In genomic region chr11:96827062-96827581, GRCm38 (mm10) we compare ENCODE assay signal across 8 mouse cellular contexts. TPM values are rescaled to one million over a fixed set of nuclear protein-coding genes. Genes with fewer than 3 reads are reported as not detected.
DNase-seq lines count a peak whose midpoint lies in the region; ATAC-seq and TF ChIP-seq lines count a peak whose summit lies in the region.

No protein-coding gene starts in this region.

- TF ChIP-seq CTCF in lung, embryonic 14.5 days (IDR thresholded peaks at IDR 0.05; ENCODE audit: low read depth): no peak

- peak overlapping the region; percentile 6; the same call in 1 of the 2 replicates for H3K4me3 ChIP-seq in lung, embryonic 14.5 days (ENCODE audit: low read depth, low read length)
- no peak overlapping the region for H3K4me3 ChIP-seq in forebrain, embryonic 11.5 days (ENCODE audit: low read depth, low read length)
- 0 out of 2 replicates have a peak overlapping the region, but pooled peaks have one; percentile 0 for H3K4me3 ChIP-seq in intestine, embryonic 16.5 days (ENCODE audit: low read length)
- no peak overlapping the region for H3K4me3 ChIP-seq in macrophage (ENCODE audit: inconsistent target)

- H3K79me2 ChIP-seq in macrophage (ENCODE audit: inconsistent target): peaks cover 71% of the 10 kb centered on the region

- DNase-seq in lung, embryonic 14.5 days: no peak
- no peak for DNase-seq in lung, postnatal 14 days
- no peak for DNase-seq in forebrain, embryonic 11.5 days (ENCODE audit: low spot score)
- no peak for DNase-seq in gastrocnemius, postnatal 14 days
- DNase-seq in spleen, adult 18-20 months: no peak

- H3K4me2 ChIP-seq in lung, embryonic 14.5 days: peak overlapping the region; percentile 95
- peak overlapping the region; percentile 11; the same call in 1 of the 2 replicates for H3K4me2 ChIP-seq in forebrain, embryonic 11.5 days (ENCODE audit: low read depth, low read length, severe bottlenecking)
- H3K4me2 ChIP-seq in intestine, embryonic 16.5 days (ENCODE audit: low read depth, low read length): peak overlapping the region; percentile 7; the same call in 1 of the 2 replicates

- peaks cover 35% of the 10 kb centered on the region for H3K4me1 ChIP-seq in lung, embryonic 14.5 days (ENCODE audit: insufficient read depth)
- peaks cover 36% of the 10 kb centered on the region for H3K4me1 ChIP-seq in forebrain, embryonic 11.5 days (replicated peaks; ENCODE audit: control insufficient read depth, insufficient read depth, low read length)
- peaks cover 57% of the 10 kb centered on the region for H3K4me1 ChIP-seq in intestine, embryonic 16.5 days (ENCODE audit: control insufficient read depth, insufficient read depth, low read length)

- ATAC-seq in lung, embryonic 14.5 days (ENCODE audit: insufficient read depth): no peak
- ATAC-seq in forebrain, embryonic 11.5 days (replicated peaks; ENCODE audit: low FRiP score): no peak
- ATAC-seq in intestine, embryonic 16.5 days: no peak
- no peak for ATAC-seq in frontal cortex, adult (ENCODE audit: low TSS enrichment)

- intact Hi-C loops in gastrocnemius, postnatal 14 days (cut with DNase I; ENCODE audit: low total_unique reads): no loop called here

- H3K9ac ChIP-seq in lung, embryonic 14.5 days: no peak overlapping the region
- H3K9ac ChIP-seq in forebrain, embryonic 11.5 days (ENCODE audit: low read length): no peak overlapping the region
- no peak overlapping the region; the same call in 1 of the 2 replicates for H3K9ac ChIP-seq in intestine, embryonic 16.5 days (ENCODE audit: low read depth, low read length)

- H3K9me3 ChIP-seq in lung, embryonic 14.5 days (ENCODE audit: low read depth, low read length): no peaks in the 10 kb centered on the region
- no peaks in the 10 kb centered on the region for H3K9me3 ChIP-seq in forebrain, embryonic 11.5 days (ENCODE audit: control insufficient read depth, low read length)
- no peaks in the 10 kb centered on the region for H3K9me3 ChIP-seq in intestine, embryonic 16.5 days (ENCODE audit: control insufficient read depth, low read length)

- H3K36me3 ChIP-seq in lung, embryonic 14.5 days (ENCODE audit: insufficient read depth): peaks cover 43% of the 10 kb centered on the region
- no peaks in the 10 kb centered on the region for H3K36me3 ChIP-seq in forebrain, embryonic 11.5 days (ENCODE audit: control insufficient read depth, insufficient read depth, low read length)
- peaks cover 3% of the 10 kb centered on the region; the same call in 1 of the 2 replicates for H3K36me3 ChIP-seq in intestine, embryonic 16.5 days (ENCODE audit: control insufficient read depth, insufficient read depth, low read length)
- peaks cover 1% of the 10 kb centered on the region; the same call in 1 of the 2 replicates for H3K36me3 ChIP-seq in macrophage (ENCODE audit: inconsistent target)

- H3K27ac ChIP-seq in lung, embryonic 14.5 days (ENCODE audit: low read depth): 0 out of 2 replicates have a peak overlapping the region, but pooled peaks have one; percentile 42
- H3K27ac ChIP-seq in forebrain, embryonic 11.5 days (ENCODE audit: low read depth, low read length): no peak overlapping the region
- no peak overlapping the region for H3K27ac ChIP-seq in intestine, embryonic 16.5 days (ENCODE audit: low read length)
- 0 out of 2 replicates have a peak overlapping the region, but pooled peaks have one; percentile 15 for H3K27ac ChIP-seq in macrophage

- WGBS in lung, embryonic 14.5 days: 69% methylated on average over 12 of the region's 12 CpGs
- WGBS in forebrain, embryonic 11.5 days: 93% methylated on average over 12 of the region's 12 CpGs
- 70% methylated on average over 12 of the region's 12 CpGs for WGBS in intestine, embryonic 16.5 days
- WGBS in macrophage (ENCODE audit: missing documents): 98% methylated on average over 12 of the region's 12 CpGs

- H3K27me3 ChIP-seq in lung, embryonic 14.5 days (ENCODE audit: insufficient read depth, low read length): no peaks in the 10 kb centered on the region
- H3K27me3 ChIP-seq in forebrain, embryonic 11.5 days (ENCODE audit: control insufficient read depth, insufficient read depth, low read length): no peaks in the 10 kb centered on the region
- H3K27me3 ChIP-seq in intestine, embryonic 16.5 days (replicated peaks; ENCODE audit: control insufficient read depth, insufficient read depth, low read length): no peaks in the 10 kb centered on the region

RNA-seq across cellular contexts. Expression of gene Nfe2l1, which starts 2.6 kb away (rescaled TPM):
- polyA plus RNA-seq in lung, embryonic 14.5 days (2014; fragmentation: Nextera tagmentation; extraction: Ambion mirVana): 34.6 and 39.5 TPM in 2 replicates
- polyA plus RNA-seq in forebrain, embryonic 11.5 days (2014; fragmentation: Nextera tagmentation; extraction: Ambion mirVana): 38.6 and 42.9 TPM in 2 replicates
- polyA plus RNA-seq in intestine, embryonic 16.5 days (2015; fragmentation: Nextera tagmentation; extraction: Ambion mirVana): 51.7 and 52.5 TPM in 2 replicates
- total RNA-seq in macrophage (2018; cell fraction: chromatin; rRNA removed): 100 to 1,000 TPM in 25 of 26 experiments, 10 to 100 TPM in 1; 97.9 to 361 (median 196) TPM
- 100 to 1,000 TPM in 25 of 26 experiments, 10 to 100 TPM in 1; 98.7 to 304 (median 159) TPM for total RNA-seq in macrophage (2018; cell fraction: cytosol; rRNA removed)
- 100 to 1,000 TPM; 116 to 523 (median 261) TPM for total RNA-seq in macrophage (2018; cell fraction: nucleus; rRNA removed)
- 85.5 to 118 TPM (median 95.5 TPM) in 3 replicates for polyA plus RNA-seq in macrophage (2018)
- 100 to 1,000 TPM; 241 to 268 TPM for total RNA-seq in gastrocnemius, postnatal 14 days (2021)

RNA-seq across cellular contexts. Expression of gene Copz2, which starts 22.5 kb away (rescaled TPM):
- polyA plus RNA-seq in lung, embryonic 14.5 days (2014; fragmentation: Nextera tagmentation; extraction: Ambion mirVana): 144 and 151 TPM in 2 replicates
- polyA plus RNA-seq in forebrain, embryonic 11.5 days (2014; fragmentation: Nextera tagmentation; extraction: Ambion mirVana): 33.2 and 33.8 TPM in 2 replicates
- polyA plus RNA-seq in intestine, embryonic 16.5 days (2015; fragmentation: Nextera tagmentation; extraction: Ambion mirVana): 76.6 and 81.4 TPM in 2 replicates
- total RNA-seq in macrophage (2018; cell fraction: chromatin; rRNA removed): 10 to 100 TPM in 9 of 26 experiments, 1 to 10 TPM in 17; 1.8 to 29.4 (median 6.1) TPM
- total RNA-seq in macrophage (2018; cell fraction: cytosol; rRNA removed): 10 to 100 TPM in 13 of 26 experiments, 1 to 10 TPM in 13; 6.1 to 30.0 (median 13.8) TPM
- 10 to 100 TPM in 7 of 26 experiments, 1 to 10 TPM in 19; 2.0 to 27.7 (median 5.4) TPM for total RNA-seq in macrophage (2018; cell fraction: nucleus; rRNA removed)
- polyA plus RNA-seq in macrophage (2018): 11.9 to 23.0 TPM (median 16.0 TPM) in 3 replicates
- total RNA-seq in gastrocnemius, postnatal 14 days (2021): 10 to 100 TPM; 28.3 to 36.3 TPM

RNA-seq across cellular contexts. Expression of gene Cbx1, which starts 38.2 kb away (rescaled TPM):
- polyA plus RNA-seq in lung, embryonic 14.5 days (2014; fragmentation: Nextera tagmentation; extraction: Ambion mirVana): 103 and 112 TPM in 2 replicates
- polyA plus RNA-seq in forebrain, embryonic 11.5 days (2014; fragmentation: Nextera tagmentation; extraction: Ambion mirVana): 140 and 150 TPM in 2 replicates
- 65.1 and 74.5 TPM in 2 replicates for polyA plus RNA-seq in intestine, embryonic 16.5 days (2015; fragmentation: Nextera tagmentation; extraction: Ambion mirVana)
- 10 to 100 TPM; 20.3 to 98.2 (median 50.7) TPM for total RNA-seq in macrophage (2018; cell fraction: chromatin; rRNA removed)
- total RNA-seq in macrophage (2018; cell fraction: cytosol; rRNA removed): 10 to 100 TPM; 25.5 to 43.3 (median 36.3) TPM
- total RNA-seq in macrophage (2018; cell fraction: nucleus; rRNA removed): 10 to 100 TPM; 17.8 to 78.4 (median 39.7) TPM
- 40.5 to 73.7 TPM (median 45.0 TPM) in 3 replicates for polyA plus RNA-seq in macrophage (2018)
- total RNA-seq in gastrocnemius, postnatal 14 days (2021): 10 to 100 TPM; 36.4 to 37.5 TPM

RNA-seq across cellular contexts. Expression of gene Snx11, which starts 49.8 kb away (rescaled TPM):
- 10.3 and 15.7 TPM in 2 replicates for polyA plus RNA-seq in lung, embryonic 14.5 days (2014; fragmentation: Nextera tagmentation; extraction: Ambion mirVana)
- 17.5 and 26.9 TPM in 2 replicates for polyA plus RNA-seq in forebrain, embryonic 11.5 days (2014; fragmentation: Nextera tagmentation; extraction: Ambion mirVana)
- polyA plus RNA-seq in intestine, embryonic 16.5 days (2015; fragmentation: Nextera tagmentation; extraction: Ambion mirVana): 11.8 and 13.1 TPM in 2 replicates
- total RNA-seq in macrophage (2018; cell fraction: chromatin; rRNA removed): 100 to 1,000 TPM; 101 to 284 (median 211) TPM
- 10 to 100 TPM in 25 of 26 experiments, 1 to 10 TPM in 1; 9.6 to 32.1 (median 18.4) TPM for total RNA-seq in macrophage (2018; cell fraction: cytosol; rRNA removed)
- 100 to 1,000 TPM in 15 of 26 experiments, 10 to 100 TPM in 11; 57.9 to 199 (median 104) TPM for total RNA-seq in macrophage (2018; cell fraction: nucleus; rRNA removed)
- 14.2 to 28.6 TPM (median 20.6 TPM) in 3 replicates for polyA plus RNA-seq in macrophage (2018)
- total RNA-seq in gastrocnemius, postnatal 14 days (2021): 10 to 100 TPM in 1 of 2 experiments, 1 to 10 TPM in 1; 7.7 to 11.0 TPM

Comparison
In these comparisons a context has a peak if more than half of its experiments do, and no peak if none do; other contexts are left out.
1. H3K27ac ChIP-seq: peak in lung, embryonic 14.5 days (single experiment) and macrophage (single experiment); none in forebrain, embryonic 11.5 days (single experiment) and intestine, embryonic 16.5 days (single experiment).
2. H3K4me2 ChIP-seq: peak in every context shown above with its lines; median percentile 95 in lung, embryonic 14.5 days; 11 in forebrain, embryonic 11.5 days; 7 in intestine, embryonic 16.5 days.
3. H3K4me3 ChIP-seq: peak in lung, embryonic 14.5 days (single experiment) and intestine, embryonic 16.5 days (single experiment); none in forebrain, embryonic 11.5 days (single experiment) and macrophage (single experiment).